In genomic region chr12:79192193-79192592, GRCm38 (mm10) we compare ENCODE assay signal across 8 mouse cellular contexts. TPM values are rescaled to one million over a fixed set of nuclear protein-coding genes. Genes with fewer than 3 reads are reported as not detected.
DNase-seq lines count a peak whose midpoint lies in the region; ATAC-seq and TF ChIP-seq lines count a peak whose summit lies in the region.

Rdh11 (minus strand) TSS chr12:79192293.

- 61% methylated on average over 6 of the region's 6 CpGs for WGBS in heart, adult 2 months
- 68% methylated on average over 6 of the region's 6 CpGs for WGBS in midbrain, embryonic 13.5 days

- ATAC-seq in midbrain, embryonic 13.5 days, result no peak

- TF ChIP-seq EP300 in heart, adult 2 months (IDR thresholded peaks at IDR 0.05; ENCODE audit: insufficient read depth, low read depth, low read length), result no peak

- no peaks in the 10 kb centered on the region; the same call in 1 of the 2 replicates for H3K36me3 ChIP-seq in heart, adult 2 months (ENCODE audit: control insufficient read depth, insufficient read depth, low read length)
- H3K36me3 ChIP-seq in midbrain, embryonic 13.5 days, result peaks cover 13% of the 10 kb centered on the region

- H3K79me2 ChIP-seq in heart, adult 2 months (replicated peaks; ENCODE audit: control insufficient read depth, insufficient read depth, low read length), result no peaks in the 10 kb centered on the region

- no peak for TF ChIP-seq POLR2A in heart, adult 2 months (IDR thresholded peaks at IDR 0.05; ENCODE audit: insufficient read depth, low read depth, low read length)

- intact Hi-C loops in heart, adult 2 months (cut with DNase I), result loop anchor here (5.0 kb wide), 1 partner anchor 70 kb away; no protein-coding TSS in a partner anchor
- intact Hi-C loops in heart, postnatal 10 days (cut with DNase I), result no loop called here

- H3K4me2 ChIP-seq in midbrain, embryonic 13.5 days (replicated peaks), result peak within 1 kb of the TSS; percentile 87

- H3K27me3 ChIP-seq in heart, adult 2 months (ENCODE audit: control insufficient read depth, insufficient read depth, low read length), result no peaks in the 10 kb centered on the region
- no peaks in the 10 kb centered on the region for H3K27me3 ChIP-seq in midbrain, embryonic 13.5 days

- no peaks in the 10 kb centered on the region for H3K9me3 ChIP-seq in midbrain, embryonic 13.5 days

- no peak within 1 kb of the TSS for H3K27ac ChIP-seq in heart, adult 2 months
- H3K27ac ChIP-seq in midbrain, embryonic 13.5 days, result peak within 1 kb of the TSS; percentile 63

- peak within 1 kb of the TSS; percentile 63 for H3K4me3 ChIP-seq in heart, adult 2 months
- peak within 1 kb of the TSS; percentile 75 for H3K4me3 ChIP-seq in midbrain, embryonic 13.5 days (replicated peaks)

- DNase-seq in heart, adult 2 months, result no peak
- DNase-seq in heart, postnatal 10 days, result no peak
- DNase-seq in urinary bladder, adult 2 months (ENCODE audit: low spot score), result no peak
- DNase-seq in urinary bladder, postnatal 25 days (ENCODE audit: low spot score), result no peak
- DNase-seq in layer of hippocampus, postnatal 10 days (ENCODE audit: low spot score in 2 of 2), result no peak
- DNase-seq in thymus, adult 18-20 months, result no peak
- no peak for DNase-seq in spleen, adult 12 weeks (ENCODE audit: low spot score)

- peaks cover 3% of the 10 kb centered on the region for H3K4me1 ChIP-seq in heart, adult 2 months (ENCODE audit: control insufficient read depth, insufficient read depth, low read length)
- H3K4me1 ChIP-seq in midbrain, embryonic 13.5 days (replicated peaks), result peaks cover 18% of the 10 kb centered on the region

- H3K9ac ChIP-seq in heart, adult 2 months (ENCODE audit: low read depth, low read length), result peak within 1 kb of the TSS; percentile 64
- H3K9ac ChIP-seq in midbrain, embryonic 13.5 days (replicated peaks), result peak within 1 kb of the TSS; percentile 70

- no peak for TF ChIP-seq CTCF in heart, adult 2 months (IDR thresholded peaks at IDR 0.05)

RNA-seq across cellular contexts. Expression of gene Rdh11, which starts in this region (rescaled TPM):
- total RNA-seq in heart, adult 2 months (2021), result 1 to 10 TPM; 2.3 to 3.2 TPM
- 1.6 and 4.2 TPM in 2 replicates for polyA plus RNA-seq in heart, adult 2 months (2012; rRNA removed)
- 1 to 10 TPM; 7.2 to 8.5 TPM for total RNA-seq in heart, postnatal 10 days (2021)
- polyA plus RNA-seq in urinary bladder, adult 2 months (2012; rRNA removed), result 14.2 and 19.0 TPM in 2 replicates
- total RNA-seq in layer of hippocampus, postnatal 10 days (2021), result 10 to 100 TPM; 30.0 to 30.5 TPM
- 26.1 and 27.9 TPM in 2 replicates for polyA plus RNA-seq in midbrain, embryonic 13.5 days (2015; fragmentation: Nextera tagmentation; extraction: Ambion mirVana)
